Mouse (Mus musculus): Measurements from ENCODE around the gene BC025920.
"Not testable (repeated sequence)": the region's sequence is repeated elsewhere in the genome, so short reads cannot be mapped to it uniquely, and the experiment has no call there.

Gene BC025920

DNA sequence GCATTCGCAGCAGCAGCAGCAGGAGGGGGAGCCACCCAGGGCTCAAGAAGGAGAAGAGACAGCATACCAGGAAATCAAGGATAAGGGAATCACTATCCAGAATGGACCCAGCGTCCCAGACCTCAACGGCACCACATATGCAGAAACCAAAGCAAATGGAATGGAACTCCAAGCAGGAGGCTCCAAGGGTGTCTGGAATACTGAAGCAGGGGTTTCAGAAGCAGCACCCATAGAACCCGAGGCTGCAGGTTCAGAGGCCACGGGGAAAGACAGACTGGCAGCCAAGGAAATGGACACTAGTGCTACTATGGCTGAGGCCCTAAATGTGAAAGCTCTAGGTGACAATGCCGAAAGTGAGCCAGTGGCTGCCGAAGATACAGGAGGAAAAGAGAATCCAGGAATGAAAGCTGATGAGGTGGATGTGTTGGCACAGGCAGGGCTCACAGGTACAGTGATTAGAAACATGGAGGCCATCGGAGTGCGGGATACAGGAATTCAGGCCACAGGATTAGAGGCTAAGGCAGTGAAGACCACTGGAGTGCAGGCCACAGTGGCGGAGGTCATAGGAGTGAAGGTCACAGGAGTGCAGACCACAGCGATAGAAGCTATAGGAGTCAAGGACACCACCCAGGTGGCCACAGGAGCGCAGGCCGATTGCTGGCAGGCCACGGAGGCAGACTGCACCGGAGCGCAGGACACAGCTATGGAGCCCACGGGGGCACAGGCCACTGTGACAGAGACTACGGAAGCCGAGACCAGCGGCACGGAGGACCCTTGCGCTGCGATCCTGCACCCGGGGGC, 36.8 kb downstream of the BC025920 start:
- in situ Hi-C loops (cut with MboI): no loop called here

DNA sequence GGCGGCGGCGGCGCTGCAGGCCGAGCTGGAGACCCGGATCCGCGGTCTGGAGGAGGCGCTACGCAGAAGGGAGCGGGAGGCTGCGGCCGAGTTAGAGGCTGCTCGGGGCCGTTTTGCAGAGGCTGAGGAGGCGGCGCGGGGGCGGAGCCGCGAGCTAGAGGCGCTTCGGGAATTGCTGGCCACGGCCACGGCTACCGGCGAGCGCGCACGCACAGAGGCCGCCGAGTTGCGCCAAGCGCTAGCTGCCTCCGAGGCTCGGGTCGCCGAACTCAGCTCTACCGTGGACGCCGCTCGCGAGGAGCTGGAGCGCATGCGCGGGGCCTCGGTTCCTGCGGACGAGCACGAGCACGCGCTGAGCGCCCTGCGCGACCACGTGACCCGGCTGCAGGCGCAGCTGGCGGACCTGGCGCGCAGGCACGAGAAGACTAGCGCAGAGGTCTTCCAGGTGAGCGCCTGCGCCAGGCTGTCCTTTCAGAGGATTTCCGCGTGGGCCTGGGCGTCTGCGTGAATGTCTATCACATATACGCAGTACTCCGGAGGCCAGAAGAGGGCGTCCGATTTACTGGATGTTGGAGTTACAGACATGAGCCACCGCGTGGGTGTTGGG, 37.5 kb downstream of the BC025920 start:
- in situ Hi-C loops (cut with MboI): no loop called here

DNA sequence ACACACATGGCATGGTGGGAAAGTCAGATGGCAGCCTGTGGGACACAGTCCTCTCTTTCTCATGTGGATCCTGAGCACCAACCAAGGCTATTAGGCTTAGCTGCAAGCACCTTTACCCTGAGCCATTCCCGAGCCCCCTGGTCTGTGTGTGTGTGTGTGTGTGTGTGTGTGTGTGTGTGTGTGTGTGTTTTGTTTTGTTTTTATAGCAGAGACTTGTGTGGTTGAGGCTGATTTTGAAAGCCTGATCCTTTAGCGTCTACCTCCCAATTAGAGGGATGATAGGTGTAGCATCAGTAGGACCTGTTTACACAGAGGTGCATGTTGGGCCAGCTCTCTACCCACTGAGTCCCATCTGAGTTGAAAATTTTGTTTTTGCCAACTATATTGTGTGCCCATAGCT, 38.1 kb downstream of the BC025920 start:
- in situ Hi-C loops (cut with MboI): no loop called here

DNA sequence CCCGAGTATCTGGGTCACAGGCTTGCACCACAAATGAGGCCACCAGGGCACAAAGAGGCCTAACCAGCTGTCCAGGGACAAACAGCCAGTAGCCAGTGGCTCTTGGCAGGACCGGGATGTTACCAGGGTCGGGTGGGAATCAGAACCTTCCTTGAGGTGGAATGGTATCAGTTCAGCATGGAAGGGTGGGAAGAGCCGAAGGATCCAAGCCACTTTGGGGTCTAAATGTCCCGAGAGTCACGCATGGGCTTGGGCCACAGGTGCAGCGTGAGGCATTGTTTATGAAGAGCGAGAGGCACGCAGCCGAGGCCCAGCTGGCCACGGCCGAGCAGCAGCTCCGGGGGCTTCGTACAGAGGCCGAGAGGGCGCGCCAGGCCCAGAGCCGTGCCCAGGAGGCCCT, 38.6 kb downstream of the BC025920 start:
- in situ Hi-C loops (cut with MboI): no loop called here

DNA sequence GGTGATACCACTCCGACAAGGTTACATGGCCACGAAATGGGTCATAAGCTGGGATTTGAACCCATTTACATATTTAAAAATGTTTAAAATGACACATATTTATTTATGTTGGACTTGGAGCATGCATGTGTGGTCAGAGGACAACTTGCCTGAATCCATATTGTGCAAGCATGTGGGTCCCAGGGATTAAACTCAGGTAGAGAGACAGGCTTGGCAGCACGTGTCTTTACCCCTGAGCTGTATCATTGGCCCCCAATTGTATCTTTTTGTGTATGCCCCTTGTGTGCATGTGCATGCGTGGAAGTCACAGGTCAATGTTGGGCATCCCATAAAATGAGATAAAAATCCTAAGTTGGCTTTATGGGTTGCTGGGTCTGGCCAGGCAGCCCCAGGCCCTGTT, 39.3 kb downstream of the BC025920 start:
- in situ Hi-C loops (cut with MboI): no loop called here

DNA sequence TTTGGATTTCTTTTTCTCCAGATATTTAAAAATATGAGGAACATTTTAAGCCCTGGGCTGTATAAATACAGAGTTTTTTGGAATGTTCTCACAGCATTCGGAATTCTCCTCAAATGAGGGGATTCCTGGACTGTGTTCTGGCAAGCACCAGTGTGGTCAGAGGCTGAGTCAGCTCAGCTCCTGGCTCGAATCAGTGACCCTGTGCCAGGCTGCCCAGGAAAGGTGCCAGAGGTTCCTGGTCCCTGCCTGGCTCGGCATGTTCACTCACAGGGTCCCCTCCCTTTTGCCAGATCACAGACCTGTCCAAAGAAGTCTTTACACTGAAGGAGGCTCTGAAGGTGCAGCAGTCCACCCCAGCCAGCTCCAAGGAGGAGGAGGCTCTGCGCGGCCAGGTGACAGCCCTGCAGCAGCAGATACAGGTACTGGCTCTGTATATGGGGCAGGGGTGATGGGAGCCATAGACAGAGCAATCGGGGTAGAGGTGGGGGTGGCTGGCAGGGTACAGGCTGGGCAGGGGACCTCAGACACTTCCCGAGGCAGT, 40.0 kb downstream of the BC025920 start:
- in situ Hi-C loops (cut with MboI): no loop called here

DNA sequence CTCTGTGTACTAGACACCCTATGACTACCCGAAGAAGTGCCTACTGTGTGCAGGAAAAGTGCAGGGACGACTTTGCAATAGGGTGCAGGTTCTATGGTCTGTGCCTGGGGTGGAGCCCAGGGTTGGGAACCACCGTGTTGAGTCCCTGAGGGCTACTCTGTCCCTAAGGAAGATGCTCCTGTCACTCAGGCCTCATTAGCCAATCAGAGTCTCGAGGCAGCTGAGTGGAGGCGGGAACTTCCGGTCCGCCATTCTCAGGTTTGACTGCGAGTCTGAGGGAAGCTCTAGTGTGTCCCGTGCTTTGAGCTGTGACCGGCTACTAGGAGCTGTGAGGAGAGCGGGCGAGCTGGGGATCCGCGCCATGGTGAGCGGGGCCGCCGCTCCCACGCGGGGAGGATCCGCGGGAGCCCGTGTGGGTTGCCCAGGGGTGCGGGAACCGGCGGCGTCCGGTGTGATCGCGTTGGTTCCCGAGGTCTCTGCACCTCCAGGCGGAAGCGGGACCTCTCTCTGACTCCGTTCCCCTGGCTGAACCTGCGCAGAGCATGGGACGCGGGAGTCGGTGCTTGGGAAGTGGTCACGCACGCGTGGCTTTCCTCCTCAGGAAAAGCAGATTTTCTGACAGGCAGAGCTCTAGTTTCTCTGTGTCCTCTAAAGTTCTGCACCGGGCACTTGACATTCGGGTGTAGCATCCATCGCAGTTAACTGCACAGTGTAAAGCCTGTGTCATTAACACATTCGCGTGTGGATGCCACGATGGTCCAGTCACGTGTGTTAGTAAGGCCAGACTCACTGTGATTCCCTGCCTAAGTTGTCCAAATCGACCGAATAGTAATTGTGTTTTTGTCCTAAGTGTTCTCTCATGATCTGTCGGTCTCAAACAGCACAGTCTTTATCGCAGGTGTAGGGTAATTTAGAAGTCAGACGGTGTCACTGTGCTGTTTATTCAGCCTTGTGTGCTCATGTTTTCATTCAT, 43.0 kb downstream of the BC025920 start, which contains the start of gene Gm10778:
TSS of gene Gm10778 (plus strand) at position 257 of the 973 bp plus-strand sequence.
- in situ Hi-C loops (cut with MboI): not testable (repeated sequence)

DNA sequence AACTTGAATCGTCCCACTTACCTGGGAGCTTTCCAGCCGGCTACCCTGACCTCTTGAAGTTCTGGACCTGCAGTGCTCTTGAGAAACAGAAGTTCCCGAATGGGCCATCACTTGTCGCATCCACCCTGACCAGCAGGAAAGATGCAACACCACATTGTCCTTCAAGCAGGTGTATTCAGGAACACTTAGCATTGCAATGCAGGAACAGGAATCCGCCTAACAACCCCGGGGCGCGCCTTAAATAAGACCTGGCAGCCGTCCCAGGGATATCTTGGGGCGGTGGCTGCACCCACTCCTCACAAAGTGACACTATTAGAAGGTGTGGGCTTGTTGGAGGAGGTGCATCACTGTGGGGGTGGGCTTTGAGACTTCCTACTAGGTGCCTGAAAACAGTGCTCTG, 49.1 kb downstream of the BC025920 start:
- in situ Hi-C loops (cut with MboI): no loop called here

DNA sequence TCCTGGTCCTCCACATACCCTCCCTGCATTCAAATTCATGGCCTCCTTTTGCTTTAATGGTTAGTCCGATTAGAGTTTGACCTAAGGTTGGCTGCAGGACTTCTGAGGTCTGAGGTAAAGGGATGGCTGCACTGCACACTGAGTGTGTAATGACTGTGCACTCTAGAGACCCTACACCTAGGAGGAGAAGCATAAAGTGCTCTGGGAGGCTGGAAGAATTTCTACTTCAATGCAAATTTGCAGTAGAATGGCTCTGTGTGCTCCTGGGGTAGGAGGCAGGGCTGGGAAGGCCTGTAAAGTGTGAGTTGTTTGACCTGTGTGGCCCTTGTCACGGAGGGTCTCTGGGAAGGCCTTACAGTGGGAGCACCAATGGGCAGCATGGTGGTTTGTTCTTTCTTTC, 50.1 kb downstream of the BC025920 start:
- in situ Hi-C loops (cut with MboI): no loop called here
